Mouse (Mus musculus) MEL (cell line): ENCODE data around the gene Efcab2. TPM values are rescaled to one million over a fixed set of nuclear protein-coding genes. Genes with fewer than 3 reads are reported as not detected.

Experiments used
- DNase-seq: peaks from one replicate; pipeline ENCODE4 v3.0.0; 2011; ENCODE audit warnings: low read depth, low spot score
- H3K27ac ChIP-seq: 2 replicates; pipeline ENCODE4 v1.5.1; 2012; ENCODE audit warnings: low read depth, mild to moderate bottlenecking, control low read depth, low read length, moderate library complexity; ENCODE audit not compliant: control insufficient read depth
- H3K27me3 ChIP-seq, 2 experiments: fragments of 150-350 bp in 1 of 2; sonication (generic) in 1 of 2; 2 replicates each; pipeline ENCODE4 v1.6.1; 2012; ENCODE audit warnings: low read length in 2 of 2, mild to moderate bottlenecking in 2 of 2, improper control_type of control experiment in 1 of 2, moderate library complexity in 1 of 2; ENCODE audit not compliant: insufficient read depth in 2 of 2, control insufficient read depth in 1 of 2
- H3K36me3 ChIP-seq, 2 experiments: 2 replicates each; pipeline ENCODE4 v1.6.1; 2012 to 2014; ENCODE audit warnings: low read length in 2 of 2, improper control_type of control experiment in 1 of 2, inconsistent platforms in 1 of 2, mild to moderate bottlenecking in 1 of 2; ENCODE audit not compliant: insufficient read depth in 2 of 2, control insufficient read depth in 1 of 2
- H3K4me1 ChIP-seq, 2 experiments: fragments of 150-350 bp in 1 of 2; sonication (generic) in 1 of 2; 2 replicates each; pipeline ENCODE4 v1.6.1; 2012; ENCODE audit warnings: low read length in 2 of 2, improper control_type of control experiment in 1 of 2, mild to moderate bottlenecking in 1 of 2; ENCODE audit not compliant: insufficient read depth in 2 of 2, control insufficient read depth in 1 of 2
- H3K4me3 ChIP-seq, 2 experiments: fragments of 150-350 bp in 1 of 2; sonication (generic) in 1 of 2; 2 replicates each; pipeline ENCODE4 v1.5.1; 2012; ENCODE audit warnings: low read depth in 2 of 2, low read length in 2 of 2, mild to moderate bottlenecking in 2 of 2, moderate library complexity in 2 of 2, control low read depth in 1 of 2, improper control_type of control experiment in 1 of 2; ENCODE audit not compliant: control insufficient read depth in 1 of 2, insufficient read depth in 1 of 2
- H3K79me2 ChIP-seq: 2 replicates; pipeline ENCODE4 v1.6.1; 2012; ENCODE audit warnings: mild to moderate bottlenecking, low read length, moderate library complexity; ENCODE audit not compliant: control insufficient read depth, poor library complexity, insufficient read depth
- H3K9ac ChIP-seq: 2 replicates; pipeline ENCODE4 v1.6.1; 2012; ENCODE audit warnings: low read depth, mild to moderate bottlenecking, control low read depth, low read length, moderate library complexity; ENCODE audit not compliant: control insufficient read depth, poor library complexity, severe bottlenecking
- H3K9me3 ChIP-seq: fragments of 150-350 bp; sonication (generic); replicated peaks from 2 replicates; pipeline ENCODE4 v1.6.1; 2012; ENCODE audit warnings: mild to moderate bottlenecking, low read length, improper control_type of control experiment, moderate library complexity; ENCODE audit not compliant: insufficient read depth
- BHLHE40 ChIP-seq: IDR thresholded peaks from 2 replicates; pipeline ENCODE4 v1.6.1; 2012; ENCODE audit warnings: low read depth, mild to moderate bottlenecking, inconsistent platforms, low read length, improper control_type of control experiment, borderline replicate concordance
- CHD1 ChIP-seq: IDR thresholded peaks from 2 replicates; pipeline ENCODE4 v1.6.1; 2012; ENCODE audit warnings: low read depth, mild to moderate bottlenecking, inconsistent platforms, low read length, improper control_type of control experiment
- CHD2 ChIP-seq: IDR thresholded peaks from 2 replicates; pipeline ENCODE4 v1.6.1; 2011; ENCODE audit warnings: low read length, improper control_type of control experiment
- E2F4 ChIP-seq: IDR thresholded peaks from 2 replicates; pipeline ENCODE4 v1.6.1; 2011; ENCODE audit warnings: low read depth, low read length, improper control_type of control experiment, borderline replicate concordance
- EP300 ChIP-seq, 2 experiments: IDR thresholded peaks; 2 replicates each; pipeline ENCODE4 v1.6.1; 2011; ENCODE audit warnings: improper control_type of control experiment in 2 of 2, low read length in 2 of 2, low read depth in 1 of 2, mild to moderate bottlenecking in 1 of 2
- ETS1 ChIP-seq: IDR thresholded peaks from 2 replicates; pipeline ENCODE4 v1.6.1; 2012; ENCODE audit warnings: low read depth, mild to moderate bottlenecking, inconsistent platforms, low read length, improper control_type of control experiment, moderate library complexity
- GATA1 ChIP-seq: IDR thresholded peaks from 2 replicates; pipeline ENCODE4 v1.6.1; 2011; ENCODE audit warnings: low read depth, low read length, improper control_type of control experiment
- KAT2A ChIP-seq: conservative IDR thresholded peaks from 2 replicates; pipeline ENCODE4 v1.6.1; 2012; ENCODE audit warnings: low read depth, low read length, improper control_type of control experiment, inconsistent platforms
- MAFK ChIP-seq: IDR thresholded peaks from 2 replicates; pipeline ENCODE4 v1.6.1; 2011; ENCODE audit warnings: low read depth, mild to moderate bottlenecking, low read length, improper control_type of control experiment, borderline replicate concordance
- MAX ChIP-seq: IDR thresholded peaks from 2 replicates; pipeline ENCODE4 v1.6.1; 2011; ENCODE audit warnings: low read length, improper control_type of control experiment
- MAZ ChIP-seq: IDR thresholded peaks from 2 replicates; pipeline ENCODE4 v1.6.1; 2012; ENCODE audit warnings: low read depth, mild to moderate bottlenecking, inconsistent platforms, low read length, improper control_type of control experiment
- MXI1 ChIP-seq: IDR thresholded peaks from 2 replicates; pipeline ENCODE4 v1.6.1; 2011; ENCODE audit warnings: mild to moderate bottlenecking, low read depth, low read length, improper control_type of control experiment
- MYB ChIP-seq: IDR thresholded peaks from 2 replicates; pipeline ENCODE4 v1.6.1; 2011; ENCODE audit warnings: mild to moderate bottlenecking, low read depth, low read length, improper control_type of control experiment
- MYC ChIP-seq: IDR thresholded peaks from 2 replicates; pipeline ENCODE4 v1.6.1; 2011; ENCODE audit warnings: low read depth, mild to moderate bottlenecking, low read length, improper control_type of control experiment, moderate library complexity
- NRF1 ChIP-seq: IDR thresholded peaks from 2 replicates; pipeline ENCODE4 v1.6.1; 2014; ENCODE audit warnings: low read depth, mild to moderate bottlenecking, inconsistent platforms, low read length, improper control_type of control experiment, moderate library complexity; ENCODE audit not compliant: poor library complexity, insufficient read depth, severe bottlenecking
- POLR2A ChIP-seq, 2 experiments: IDR thresholded peaks; 2 replicates each; pipeline ENCODE4 v1.6.1; 2011 to 2012; ENCODE audit warnings: low read length in 2 of 2, mild to moderate bottlenecking in 2 of 2, control low read depth in 1 of 2, improper control_type of control experiment in 1 of 2, low read depth in 1 of 2, moderate library complexity in 1 of 2; ENCODE audit not compliant: control insufficient read depth in 1 of 2, insufficient read depth in 1 of 2, poor library complexity in 1 of 2
- POLR2AphosphoS2 ChIP-seq: IDR thresholded peaks from 2 replicates; pipeline ENCODE4 v1.6.1; 2011; ENCODE audit warnings: low read length, improper control_type of control experiment
- POLR2AphosphoS5 ChIP-seq: IDR thresholded peaks from 2 replicates; pipeline ENCODE4 v1.6.1; 2012; ENCODE audit warnings: low read depth, borderline replicate concordance, mild to moderate bottlenecking, inconsistent platforms, low read length, moderate library complexity, mixed read lengths
- RCOR1 ChIP-seq: IDR thresholded peaks from 2 replicates; pipeline ENCODE4 v1.6.1; 2012; ENCODE audit warnings: low read depth, mild to moderate bottlenecking, inconsistent platforms, low read length, improper control_type of control experiment
- SMC3 ChIP-seq: IDR thresholded peaks from 2 replicates; pipeline ENCODE4 v1.6.1; 2011; ENCODE audit warnings: low read depth, low read length, improper control_type of control experiment
- TAL1 ChIP-seq: IDR thresholded peaks from 2 replicates; pipeline ENCODE4 v1.6.1; 2012; ENCODE audit warnings: mild to moderate bottlenecking, inconsistent platforms, low read length, moderate library complexity, mixed read lengths
- TCF12 ChIP-seq: IDR thresholded peaks from 2 replicates; pipeline ENCODE4 v1.6.1; 2014; ENCODE audit warnings: low read depth, mild to moderate bottlenecking, inconsistent platforms, low read length, improper control_type of control experiment, moderate library complexity
- UBTF ChIP-seq: IDR thresholded peaks from 2 replicates; pipeline ENCODE4 v1.6.1; 2012; ENCODE audit warnings: low read depth, mild to moderate bottlenecking, inconsistent platforms, low read length, improper control_type of control experiment, moderate library complexity, borderline replicate concordance; ENCODE audit not compliant: insufficient read depth
- USF1 ChIP-seq: IDR thresholded peaks from 2 replicates; pipeline ENCODE4 v1.6.1; 2014; ENCODE audit warnings: low read depth, mild to moderate bottlenecking, inconsistent platforms, low read length, improper control_type of control experiment, moderate library complexity
- ZC3H11A ChIP-seq: IDR thresholded peaks from 2 replicates; pipeline ENCODE4 v1.6.1; 2012; ENCODE audit warnings: low read depth, mild to moderate bottlenecking, inconsistent platforms, low read length, improper control_type of control experiment
- ZMIZ1 ChIP-seq: IDR thresholded peaks from 2 replicates; pipeline ENCODE4 v1.6.1; 2012; ENCODE audit warnings: low read depth, mild to moderate bottlenecking, inconsistent platforms, low read length, improper control_type of control experiment, moderate library complexity
- ZNF384 ChIP-seq: IDR thresholded peaks from 2 replicates; pipeline ENCODE4 v1.6.1; 2012; ENCODE audit warnings: low read depth, mild to moderate bottlenecking, inconsistent platforms, low read length, improper control_type of control experiment
- polyA plus RNA-seq, 2 experiments: library from polyadenylated mRNA; stranded (reverse) in 1 of 2; unstranded in 1 of 2; fragments of >175 nt in 1 of 2; fragments of >200 nt in 1 of 2; gene quantifications; 2 replicates each; pipeline versions ENCODE4 v1.2.1 to v1.2.4; 2012; ENCODE audit warnings: low replicate concordance in 2 of 2, low read depth in 1 of 2; ENCODE audit not compliant: insufficient read length in 2 of 2, insufficient read depth in 1 of 2, missing spikeins in 1 of 2
- total RNA-seq: library from RNA; depleted of rRNA; stranded (reverse); fragments of 300-350 nt; gene quantifications from 2 replicates; pipeline ENCODE4 v1.2.3, GENCODE M21; 2012

The Efcab2 gene
- total and polyA plus RNA-seq, 3 experiments, result 0.85 to 3.2 TPM; not detected in 1

DNA sequence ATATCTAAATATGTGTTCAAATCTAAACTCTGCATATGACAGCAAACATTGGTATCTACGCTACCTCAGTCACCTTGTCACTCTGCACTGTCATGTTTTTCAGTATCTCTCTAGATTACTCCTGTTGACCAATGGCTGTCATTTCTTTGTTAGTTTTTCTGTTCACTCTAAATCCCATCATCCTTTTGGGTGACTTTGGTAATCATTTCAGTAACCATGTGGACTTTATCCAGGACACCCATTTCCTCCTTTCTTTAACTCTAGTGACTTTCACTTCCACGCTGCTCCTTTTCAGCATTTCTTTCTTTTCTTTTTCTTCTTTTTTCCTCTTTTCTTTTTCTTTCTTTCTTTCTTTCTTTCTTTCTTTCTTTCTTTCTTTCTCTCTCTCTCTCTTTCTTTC is 13.7 kb downstream of the Efcab2 start:
- Histone ChIP-seq H3K79me2 (no peaks in the 10 kb centered on the region), H3K36me3 (peaks cover 0 to 16% of the 10 kb centered on the region in 2 experiments; a peak in 2 of 4 replicates), H3K27me3 (no peaks in the 10 kb centered on the region), H3K4me3 (no peak overlapping the region), H3K27ac (no peak overlapping the region), H3K4me1 (peaks cover 7 to 8% of the 10 kb centered on the region in 2 experiments; a peak in 3 of 4 replicates), H3K9ac (no peak overlapping the region), H3K9me3 (no peaks in the 10 kb centered on the region)
- no peak for DNase-seq
- no peak for TF ChIP-seq ZNF384
- no peak for TF ChIP-seq EP300 (IDR thresholded peaks at IDR 0.05; ENCODE audit: low read depth in 1 of 2, low read length in 2 of 2)
- TF ChIP-seq MAX, result no peak
- TF ChIP-seq SMC3, result no peak
- TF ChIP-seq POLR2AphosphoS2, result no peak
- no peak for TF ChIP-seq NRF1
- TF ChIP-seq TCF12, result no peak
- TF ChIP-seq BHLHE40, result no peak
- no peak for TF ChIP-seq CHD1
- no peak for TF ChIP-seq MAFK
- no peak for TF ChIP-seq POLR2AphosphoS5

DNA sequence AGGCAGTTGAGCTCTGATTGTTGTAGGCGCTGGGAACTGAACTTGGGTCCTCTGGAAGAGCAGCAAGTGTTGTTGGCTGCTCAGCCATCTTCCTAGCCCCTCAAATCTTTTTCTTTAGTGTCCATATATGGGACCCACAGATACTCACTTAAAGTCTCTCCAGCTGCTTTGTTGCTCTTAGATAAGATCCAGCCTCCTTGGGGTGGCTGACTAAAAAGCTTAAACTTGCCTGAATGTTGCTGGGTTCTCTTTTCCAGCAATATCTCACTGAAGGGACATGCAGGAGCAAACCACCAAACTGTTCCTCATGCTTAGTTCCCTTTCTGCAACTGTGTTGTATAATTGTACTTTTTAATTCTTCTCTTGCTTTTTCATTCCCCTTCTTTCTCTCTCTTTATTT is 17.8 kb downstream of the Efcab2 start:
- peaks cover 4 to 7% of the 10 kb centered on the region in 2 experiments; a peak in 3 of 4 replicates for H3K4me1 ChIP-seq

More for the DNA sequence above, 17.8 kb downstream of the Efcab2 start:
- peak; percentile 70 for DNase-seq
- Histone ChIP-seq H3K9me3 (no peaks in the 10 kb centered on the region), H3K79me2 (no peaks in the 10 kb centered on the region), H3K36me3 (peaks cover 0 to 14% of the 10 kb centered on the region in 2 experiments; a peak in 2 of 4 replicates), H3K9ac (no peak overlapping the region), H3K4me3 (no peak overlapping the region), H3K27ac (no peak overlapping the region), H3K27me3 (no peaks in the 10 kb centered on the region)
- TF ChIP-seq MAX (no peak), POLR2A (IDR thresholded peaks at IDR 0.05; ENCODE audit: control insufficient read depth in 1 of 2, insufficient read depth in 1 of 2, low read depth in 1 of 2, low read length in 2 of 2, poor library complexity in 1 of 2) (no peak), EP300 (IDR thresholded peaks at IDR 0.05; ENCODE audit: low read depth in 1 of 2, low read length in 2 of 2) (peak; percentile 51 to 58), RCOR1 (peak; percentile 60), BHLHE40 (no peak), NRF1 (no peak), TAL1 (no peak), E2F4 (no peak), USF1 (no peak), MAZ (no peak), TCF12 (0 out of 2 replicates have a peak, but pooled peaks have one; percentile 38), UBTF (no peak), CHD2 (no peak), GATA1 (peak; percentile 78), ZNF384 (no peak), MYB (no peak), MXI1 (no peak), CHD1 (no peak), POLR2AphosphoS5 (no peak), POLR2AphosphoS2 (no peak), ZMIZ1 (no peak), MAFK (no peak), KAT2A (no peak), ZC3H11A (no peak), MYC (no peak), ETS1 (peak; percentile 29; the same call in 1 of the 2 replicates)
